Mouse (Mus musculus) hindbrain, embryonic 13.5 days (tissue): Measurements from ENCODE around the gene Gins1. TPM values are rescaled to one million over a fixed set of nuclear protein-coding genes. Genes with fewer than 3 reads are reported as not detected.

Experiments used
- ATAC-seq: fragments of 200-750 bp; cut with Nextera tagmentation; 2 replicates; pipeline ENCODE4 v1.8.0; 2017; ENCODE audit warnings: moderate TSS enrichment; ENCODE audit not compliant: low FRiP score
- H3K27ac ChIP-seq: fragments of 300-500 bp; sonication (generic); 2 replicates; pipeline ENCODE4 v1.5.1; 2015; ENCODE audit warnings: inconsistent platforms, mild to moderate bottlenecking, moderate library complexity
- H3K27me3 ChIP-seq: fragments of 300-500 bp; sonication (generic); 2 replicates; pipeline ENCODE4 v1.6.1; 2015; ENCODE audit warnings: mild to moderate bottlenecking, inconsistent platforms
- H3K36me3 ChIP-seq: fragments of 300-500 bp; sonication (generic); 2 replicates; pipeline ENCODE4 v1.6.1; 2015; ENCODE audit warnings: mild to moderate bottlenecking, inconsistent platforms
- H3K4me1 ChIP-seq: fragments of 300-500 bp; sonication (generic); replicated peaks from 2 replicates; pipeline ENCODE4 v1.6.1; 2015; ENCODE audit warnings: inconsistent platforms
- H3K4me2 ChIP-seq: fragments of 300-500 bp; sonication (generic); 2 replicates; pipeline ENCODE4 v1.6.1; 2015; ENCODE audit warnings: inconsistent platforms, mild to moderate bottlenecking, moderate library complexity
- H3K4me3 ChIP-seq: fragments of 300-500 bp; sonication (generic); 2 replicates; pipeline ENCODE4 v1.5.1; 2015; ENCODE audit warnings: mild to moderate bottlenecking, inconsistent platforms
- H3K9ac ChIP-seq: fragments of 300-500 bp; sonication (generic); 2 replicates; pipeline ENCODE4 v1.6.1; 2015; ENCODE audit warnings: mild to moderate bottlenecking, inconsistent platforms
- H3K9me3 ChIP-seq: fragments of 300-500 bp; sonication (generic); 2 replicates; pipeline ENCODE4 v1.6.1; 2016; ENCODE audit warnings: inconsistent platforms
- WGBS: fragments of 180-500 bp; shearing (Covaris S2); methylation state at CpG from one replicate; pipeline ENCODE4 v1.1.7; 2015; 5-methylcytosine and 5-hydroxymethylcytosine counted together
- polyA plus RNA-seq: library from polyadenylated mRNA; unstranded; fragments of >200 nt; fragmentation: Nextera tagmentation; extraction: Ambion mirVana; gene quantifications from 2 replicates; pipeline ENCODE4 v1.2.1, GENCODE M21; 2015

Gins1 gene
- polyA plus RNA-seq, 1 experiment from 2014 or later: 20.9 TPM

DNA sequence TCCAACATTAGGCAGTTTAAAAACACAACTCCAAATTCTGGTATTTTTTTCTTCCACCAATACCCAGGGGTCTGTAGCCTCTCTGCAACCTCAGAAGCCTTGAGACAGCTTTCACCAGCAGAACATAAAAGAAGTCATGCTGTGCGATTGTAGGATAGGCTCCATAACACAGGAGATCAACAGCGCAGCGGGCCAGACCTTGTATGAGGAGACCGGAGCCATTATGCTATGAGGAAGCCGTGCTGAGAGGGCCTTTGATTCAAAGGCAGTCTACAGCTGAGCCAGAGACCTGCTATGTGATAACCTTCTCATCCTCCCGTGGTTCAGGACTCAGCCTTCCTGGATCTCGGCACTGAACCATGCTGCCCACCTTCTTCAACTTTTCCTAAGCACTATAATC is 66.7 kb downstream of the Gins1 start:
- Histone ChIP-seq H3K4me1 (no peaks in the 10 kb centered on the region), H3K27me3 (no peaks in the 10 kb centered on the region), H3K9me3 (no peaks in the 10 kb centered on the region), H3K9ac (no peak overlapping the region), H3K27ac (no peak overlapping the region), H3K4me2 (no peak overlapping the region), H3K36me3 (peaks cover 59% of the 10 kb centered on the region), H3K4me3 (no peak overlapping the region)
- WGBS: 72% methylated on average over 7 of the region's 7 CpGs
- no peak for ATAC-seq

- Histone ChIP-seq H3K36me3 (peaks cover 59% of the 10 kb centered on the region), H3K9ac (no peak overlapping the region), H3K9me3 (no peaks in the 10 kb centered on the region), H3K4me1 (no peaks in the 10 kb centered on the region), H3K27me3 (no peaks in the 10 kb centered on the region), H3K27ac (no peak overlapping the region), H3K4me3 (no peak overlapping the region), H3K4me2 (no peak overlapping the region)
- no peak for ATAC-seq
- 96% methylated on average over 3 of the region's 3 CpGs for WGBS
Measured at GRCm38 (mm10) chr2:150972681-150973080, 67.5 kb downstream of the Gins1 start.

GRCm38 (mm10) chr2:150973401-150974115 is 68.4 kb downstream of the Gins1 start:
- peaks cover 53% of the 10 kb centered on the region for H3K36me3 ChIP-seq
- no peak overlapping the region for H3K4me3 ChIP-seq
- no peak overlapping the region for H3K27ac ChIP-seq
- H3K9ac ChIP-seq: no peak overlapping the region
- H3K4me2 ChIP-seq: no peak overlapping the region
- 96% methylated on average over 8 of the region's 8 CpGs for WGBS
- no peaks in the 10 kb centered on the region for H3K4me1 ChIP-seq
- H3K27me3 ChIP-seq: no peaks in the 10 kb centered on the region
- no peak for ATAC-seq
- no peaks in the 10 kb centered on the region for H3K9me3 ChIP-seq

GRCm38 (mm10) chr2:150976871-150977270 is 71.7 kb downstream of the Gins1 start:
- H3K36me3 ChIP-seq: peaks cover 31% of the 10 kb centered on the region
- no peak overlapping the region for H3K27ac ChIP-seq
- no peak for ATAC-seq
- H3K9me3 ChIP-seq: no peaks in the 10 kb centered on the region
- no peak overlapping the region for H3K4me2 ChIP-seq
- no peaks in the 10 kb centered on the region for H3K4me1 ChIP-seq
- WGBS: 90% methylated on average over 5 of the region's 5 CpGs
- H3K4me3 ChIP-seq: no peak overlapping the region
- no peak overlapping the region for H3K9ac ChIP-seq
- H3K27me3 ChIP-seq: no peaks in the 10 kb centered on the region

DNA sequence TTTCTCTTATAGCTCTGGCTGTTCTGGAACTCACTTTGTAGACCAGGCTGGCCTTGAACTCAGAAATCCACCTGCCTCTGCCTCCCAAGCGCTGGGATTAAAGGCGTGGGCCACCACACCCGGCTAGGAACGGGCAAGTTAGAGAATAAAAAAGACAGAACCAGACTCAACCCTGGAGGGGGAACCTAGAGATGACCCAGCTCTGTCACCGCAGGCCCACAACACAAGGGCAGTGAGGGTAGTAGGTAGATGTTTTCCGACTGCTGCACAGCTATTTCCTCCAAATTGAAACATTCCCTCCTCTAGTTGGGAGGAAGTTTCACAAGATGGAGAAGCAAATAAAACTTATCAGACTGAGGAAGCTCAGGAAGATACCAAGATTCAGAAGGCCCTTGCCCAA is 72.5 kb downstream of the Gins1 start:
- 92% methylated on average over 6 of the region's 6 CpGs for WGBS
- no peak overlapping the region for H3K9ac ChIP-seq
- no peak for ATAC-seq

DNA sequence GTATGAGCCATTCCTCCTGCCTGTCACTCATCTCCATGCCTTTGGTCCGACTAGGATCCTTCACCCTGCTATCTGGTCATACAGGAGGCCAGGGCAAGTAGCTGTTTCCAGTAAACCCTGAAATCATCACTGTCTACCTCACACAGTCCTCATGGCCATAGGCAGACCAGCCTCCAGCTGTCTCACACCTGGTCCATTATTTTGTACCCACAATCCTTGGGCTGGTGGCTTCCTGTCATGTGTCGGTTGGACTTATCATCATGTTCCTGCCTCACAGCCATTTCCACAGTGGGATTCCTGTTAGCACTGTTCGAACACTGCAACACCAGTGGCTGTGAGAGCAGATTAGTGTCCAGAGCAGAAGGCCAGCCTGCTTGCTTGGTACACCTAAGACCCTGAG is 73.6 kb downstream of the Gins1 start:
- Histone ChIP-seq H3K4me1 (no peaks in the 10 kb centered on the region), H3K4me2 (no peak overlapping the region)
- 90% methylated on average over 3 of the region's 3 CpGs for WGBS

More for the DNA sequence above, 72.5 kb downstream of the Gins1 start:
- Histone ChIP-seq H3K9me3 (no peaks in the 10 kb centered on the region), H3K27ac (no peak overlapping the region), H3K4me3 (no peak overlapping the region), H3K36me3 (peaks cover 26% of the 10 kb centered on the region), H3K4me2 (no peak overlapping the region), H3K27me3 (no peaks in the 10 kb centered on the region), H3K4me1 (no peaks in the 10 kb centered on the region)

DNA sequence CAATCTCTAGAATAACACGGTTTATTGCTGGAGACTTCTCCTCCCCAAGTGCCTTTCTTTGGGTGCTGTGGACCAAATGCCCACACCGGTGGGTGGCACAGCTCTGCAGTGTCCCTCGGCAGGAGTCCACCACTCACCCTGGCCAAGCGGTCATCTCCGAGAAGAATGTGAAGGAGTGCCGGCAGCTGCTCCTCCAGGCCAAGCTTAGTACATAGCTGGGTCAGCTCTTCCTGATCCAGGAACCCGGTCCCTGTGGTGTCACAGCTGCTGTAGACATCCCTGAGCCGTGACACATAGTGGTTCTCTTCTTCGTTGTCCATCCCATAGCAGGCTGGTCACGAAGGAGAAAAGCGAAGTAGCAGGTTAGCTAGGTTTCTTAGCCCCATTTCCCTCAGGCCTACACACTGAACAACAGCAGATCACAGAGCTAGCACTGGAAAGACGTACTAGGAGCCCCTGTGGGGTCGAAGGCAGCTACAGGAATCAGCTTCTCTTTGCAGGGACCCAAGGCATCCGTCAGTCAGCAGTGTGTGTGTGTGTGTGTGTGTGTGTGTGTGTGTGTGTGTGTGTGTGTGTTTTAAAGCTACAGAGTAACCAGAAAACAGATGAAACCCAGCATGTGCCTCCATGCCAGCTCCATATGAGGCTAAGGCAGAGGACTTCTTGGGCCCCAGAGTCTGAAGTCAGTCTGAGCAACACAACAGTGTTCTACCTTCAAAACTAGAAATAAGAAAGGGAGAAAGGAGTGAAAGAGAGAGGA is 74.8 kb downstream of the Gins1 start:
- peaks cover 8% of the 10 kb centered on the region; the same call in 1 of the 2 replicates for H3K36me3 ChIP-seq
- no peaks in the 10 kb centered on the region for H3K9me3 ChIP-seq
- no peak overlapping the region for H3K27ac ChIP-seq
- H3K4me1 ChIP-seq: no peaks in the 10 kb centered on the region
- ATAC-seq: no peak
- H3K4me2 ChIP-seq: no peak overlapping the region
- no peaks in the 10 kb centered on the region for H3K27me3 ChIP-seq
- WGBS: 86% methylated on average over 14 of the region's 14 CpGs
- H3K4me3 ChIP-seq: no peak overlapping the region
- H3K9ac ChIP-seq: no peak overlapping the region

More for the DNA sequence above, 73.6 kb downstream of the Gins1 start:
- no peak overlapping the region for H3K4me3 ChIP-seq
- H3K27ac ChIP-seq: no peak overlapping the region
- no peak for ATAC-seq
- peaks cover 17% of the 10 kb centered on the region for H3K36me3 ChIP-seq
- H3K27me3 ChIP-seq: no peaks in the 10 kb centered on the region
- H3K9me3 ChIP-seq: no peaks in the 10 kb centered on the region
- H3K9ac ChIP-seq: no peak overlapping the region

Other genes with a start within 250 kb of the Gins1 start
- gene Acss1, start 236.9 kb upstream of the Gins1 start, polyA plus RNA-seq: 19.8 and 20.1 TPM in 2 replicates
- gene Vsx1, start 216.0 kb upstream of the Gins1 start, polyA plus RNA-seq: 0.18 and 0.61 TPM in 2 replicates
- gene Entpd6, start 156.4 kb upstream of the Gins1 start, polyA plus RNA-seq: 49.1 and 55.8 TPM in 2 replicates
- gene Pygb, start 118.7 kb upstream of the Gins1 start, polyA plus RNA-seq: 89.3 and 94.9 TPM in 2 replicates
- 97.1 and 98.5 TPM in 2 replicates for gene Abhd12, start 659 bp upstream of the Gins1 start, polyA plus RNA-seq
- gene Ninl, start 134.0 kb downstream of the Gins1 start, polyA plus RNA-seq: 5.0 and 6.8 TPM in 2 replicates
- 32.8 and 33.2 TPM in 2 replicates for gene Nanp, start 134.0 kb downstream of the Gins1 start, polyA plus RNA-seq
- gene Gm14151, start 186.9 kb downstream of the Gins1 start, polyA plus RNA-seq: not detected in 2 replicates
- gene Gm14147, start 192.8 kb downstream of the Gins1 start, polyA plus RNA-seq: not detected in 2 replicates